Mouse (Mus musculus): ENCODE results near the gene Prom2.
A peak's percentile ranks its signal among the peaks of the same experiment; 100 is the strongest.

The Prom2 gene

GRCm38 (mm10) chr2:127522006-127522441, 19.2 kb downstream of the Prom2 start, which contains the start of gene Kcnip3:
Gene Kcnip3 (minus strand): TSS chr2:127522094.
- DNase-seq: no peak

- peak; percentile 31 for DNase-seq
Measured at GRCm38 (mm10) chr2:127521172-127522005, 19.9 kb downstream of the Prom2 start.

GRCm38 (mm10) chr2:127520123-127520522, 21.1 kb downstream of the Prom2 start:
- no peak for DNase-seq

- DNase-seq: no peak
Measured at GRCm38 (mm10) chr2:127519308-127519707, 22.0 kb downstream of the Prom2 start.

- no peak for DNase-seq
Measured at GRCm38 (mm10) chr2:127518831-127519230, 22.4 kb downstream of the Prom2 start.

GRCm38 (mm10) chr2:127518273-127518672, 23.0 kb downstream of the Prom2 start:
- DNase-seq: no peak

GRCm38 (mm10) chr2:127517081-127517480, 24.2 kb downstream of the Prom2 start:
- DNase-seq: no peak

GRCm38 (mm10) chr2:127514380-127515124, 26.7 kb downstream of the Prom2 start:
- DNase-seq: no peak

- no peak for DNase-seq
Measured at GRCm38 (mm10) chr2:127513244-127513643, 28.0 kb downstream of the Prom2 start.

- no peak for DNase-seq
Measured at GRCm38 (mm10) chr2:127511426-127511825, 29.8 kb downstream of the Prom2 start.

- peak; percentile 64 for DNase-seq
Measured at GRCm38 (mm10) chr2:127507967-127508660, 33.2 kb downstream of the Prom2 start.

GRCm38 (mm10) chr2:127507077-127507774, 34.0 kb downstream of the Prom2 start:
- DNase-seq: peak; percentile 83

- no peak for DNase-seq
Measured at GRCm38 (mm10) chr2:127506131-127506632, 35.1 kb downstream of the Prom2 start.

- DNase-seq: no peak
Measured at GRCm38 (mm10) chr2:127505196-127505595, 36.1 kb downstream of the Prom2 start.

GRCm38 (mm10) chr2:127503751-127504549, 37.3 kb downstream of the Prom2 start:
- no peak for DNase-seq

GRCm38 (mm10) chr2:127501061-127501460, 40.2 kb downstream of the Prom2 start:
- DNase-seq: peak; percentile 73

GRCm38 (mm10) chr2:127498750-127499149, 42.5 kb downstream of the Prom2 start:
- no peak for DNase-seq

GRCm38 (mm10) chr2:127496321-127496720, 44.9 kb downstream of the Prom2 start:
- DNase-seq: no peak

- DNase-seq: peak; percentile 91
Measured at GRCm38 (mm10) chr2:127484476-127485170, 56.6 kb downstream of the Prom2 start.

GRCm38 (mm10) chr2:127483001-127483400, 58.3 kb downstream of the Prom2 start:
- peak; percentile 57 for DNase-seq

- peak; percentile 89 for DNase-seq
Measured at GRCm38 (mm10) chr2:127482533-127482911, 58.7 kb downstream of the Prom2 start.

Data from kidney, postnatal 14 days (tissue).